Mouse (Mus musculus) G1E-ER4 (cell line): ENCODE data around the gene Osbpl9. TPM values are rescaled to one million over a fixed set of nuclear protein-coding genes. Genes with fewer than 3 reads are reported as not detected.

Source experiments
- GATA1 ChIP-seq: IDR thresholded peaks from one replicate; pipeline ENCODE4 v1.8.0; 2012; ENCODE audit warnings: low read length, inconsistent platforms
- polyA plus RNA-seq: library from polyadenylated mRNA; stranded (reverse); fragments of >175 nt; gene quantifications from 2 replicates; pipeline ENCODE4 v1.2.3, GENCODE M21; 2012

Osbpl9 gene
- polyA plus RNA-seq, 1 experiment, result 5.4 TPM

DNA sequence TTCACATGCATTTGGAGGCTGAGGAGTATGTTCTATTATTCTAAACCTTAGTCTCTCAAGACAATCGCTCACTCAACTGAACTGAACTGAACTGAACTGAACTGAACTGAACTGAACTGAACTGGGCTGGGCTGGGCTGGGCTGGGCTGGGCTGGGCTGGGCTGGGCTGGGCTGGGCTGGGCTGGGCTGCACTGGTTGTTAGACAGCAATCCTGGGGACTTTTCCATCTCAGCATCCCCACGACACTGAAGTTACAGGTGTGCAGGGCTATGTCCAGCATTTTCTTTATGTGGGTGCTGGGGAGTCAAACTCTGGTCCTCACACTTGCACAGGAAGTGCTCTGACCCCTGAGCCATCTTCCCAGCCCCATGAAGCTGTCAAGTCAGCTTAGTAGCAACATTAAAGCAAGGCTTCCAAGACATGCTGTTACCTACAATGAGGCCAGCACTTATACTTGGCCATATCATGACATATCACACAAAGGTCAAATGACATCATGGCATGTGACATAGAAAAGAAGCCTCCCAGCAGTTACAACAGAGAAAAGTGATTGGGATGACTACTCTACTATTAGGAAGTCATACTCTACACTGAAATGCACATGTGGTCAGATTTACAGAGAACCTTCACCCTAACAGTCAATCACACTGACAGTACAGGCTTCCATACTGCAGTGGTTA is 76.2 kb downstream of the Osbpl9 start:
- no peak for TF ChIP-seq GATA1

DNA sequence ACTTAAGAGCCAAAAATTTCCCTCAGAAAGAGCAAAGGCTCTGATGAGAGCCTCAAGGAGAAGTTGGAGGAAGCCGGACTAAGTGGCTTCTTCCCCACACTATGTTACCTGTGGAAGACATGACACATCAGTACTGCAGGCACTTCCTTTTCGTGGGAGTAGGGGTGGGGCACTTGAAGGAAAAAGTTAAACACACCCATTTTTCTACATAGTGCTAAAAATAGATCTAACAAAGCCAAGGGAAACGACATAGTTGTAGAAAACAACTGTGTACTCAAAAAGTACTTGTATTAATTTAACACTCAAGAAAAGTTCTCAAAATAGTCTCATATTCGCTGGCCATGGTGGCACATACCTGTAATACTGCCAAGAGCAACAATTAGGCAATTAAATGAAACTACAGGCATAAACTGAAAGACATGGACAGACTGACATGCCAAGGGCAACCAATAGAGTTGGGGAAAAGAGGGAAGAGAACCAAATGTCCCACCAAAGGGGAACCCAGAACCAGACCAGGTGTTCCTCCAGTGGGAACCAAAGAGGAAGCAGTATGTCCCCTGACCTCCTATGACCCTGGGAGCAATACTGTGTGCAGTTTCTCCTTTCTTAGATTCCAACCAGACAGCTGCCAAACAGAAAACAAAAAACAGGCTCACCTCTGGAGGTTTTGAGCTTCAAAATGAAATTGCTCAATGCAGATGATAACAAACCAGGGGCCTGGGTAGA is 79.1 kb downstream of the Osbpl9 start:
- no peak for TF ChIP-seq GATA1

DNA sequence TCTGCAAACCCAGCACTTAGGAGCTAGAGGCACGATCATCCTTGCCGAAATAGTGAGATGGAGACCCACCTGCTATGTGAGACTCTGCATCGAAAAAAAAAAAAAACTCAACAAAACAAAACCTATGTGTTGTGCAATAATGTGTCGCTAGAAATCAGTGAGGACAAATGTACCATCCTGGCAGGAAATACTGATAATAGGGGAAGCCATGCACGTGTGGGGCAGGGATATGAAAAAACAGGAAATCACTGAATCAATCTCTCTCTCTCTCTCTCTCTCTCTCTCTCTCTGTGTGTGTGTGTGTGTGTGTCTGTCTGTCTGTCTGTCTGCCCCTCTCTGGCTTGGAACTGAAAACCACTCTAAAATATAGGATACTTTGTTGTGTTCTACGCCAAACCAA is 81.3 kb downstream of the Osbpl9 start:
- no peak for TF ChIP-seq GATA1

DNA sequence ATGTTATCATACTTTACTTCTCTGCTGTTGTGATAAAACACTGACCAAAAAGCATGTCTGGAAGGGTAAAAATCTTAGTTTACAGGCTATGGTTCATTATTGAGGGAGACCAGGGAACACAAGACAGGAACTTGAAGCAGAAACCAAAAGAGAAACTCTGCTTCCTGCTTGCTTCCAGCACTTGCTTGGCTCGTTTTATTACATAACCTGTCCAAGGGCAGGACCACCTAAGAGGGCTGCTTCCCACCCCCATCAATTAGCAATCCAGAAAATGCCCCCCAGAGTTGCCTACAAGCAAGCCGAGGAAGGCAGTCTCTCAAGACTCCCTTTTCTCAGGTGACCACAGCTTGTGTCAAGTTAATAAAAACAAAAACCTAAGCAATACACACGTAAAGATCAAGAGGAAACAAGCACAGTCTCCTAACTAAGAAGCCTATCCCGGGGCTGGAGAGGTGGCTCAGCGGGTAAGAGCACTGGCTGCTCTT is 82.4 kb downstream of the Osbpl9 start:
- TF ChIP-seq GATA1, result no peak

DNA sequence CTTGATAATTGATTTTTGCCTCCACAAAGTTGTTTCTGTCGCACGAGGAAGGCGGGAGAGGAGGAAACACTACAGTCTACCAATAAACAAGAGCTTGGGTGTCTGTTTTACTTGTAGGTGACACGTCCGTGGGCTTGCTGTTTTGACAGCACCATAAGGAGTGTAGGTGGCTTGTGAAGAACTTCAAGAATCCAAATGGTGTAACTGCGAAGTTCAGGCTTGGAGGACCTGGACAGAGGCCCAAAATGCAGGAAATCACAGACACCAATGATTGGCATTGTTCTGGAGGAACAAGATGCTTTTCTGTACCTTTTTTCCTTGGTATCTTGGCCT is 83.8 kb downstream of the Osbpl9 start:
- TF ChIP-seq GATA1, result no peak

DNA sequence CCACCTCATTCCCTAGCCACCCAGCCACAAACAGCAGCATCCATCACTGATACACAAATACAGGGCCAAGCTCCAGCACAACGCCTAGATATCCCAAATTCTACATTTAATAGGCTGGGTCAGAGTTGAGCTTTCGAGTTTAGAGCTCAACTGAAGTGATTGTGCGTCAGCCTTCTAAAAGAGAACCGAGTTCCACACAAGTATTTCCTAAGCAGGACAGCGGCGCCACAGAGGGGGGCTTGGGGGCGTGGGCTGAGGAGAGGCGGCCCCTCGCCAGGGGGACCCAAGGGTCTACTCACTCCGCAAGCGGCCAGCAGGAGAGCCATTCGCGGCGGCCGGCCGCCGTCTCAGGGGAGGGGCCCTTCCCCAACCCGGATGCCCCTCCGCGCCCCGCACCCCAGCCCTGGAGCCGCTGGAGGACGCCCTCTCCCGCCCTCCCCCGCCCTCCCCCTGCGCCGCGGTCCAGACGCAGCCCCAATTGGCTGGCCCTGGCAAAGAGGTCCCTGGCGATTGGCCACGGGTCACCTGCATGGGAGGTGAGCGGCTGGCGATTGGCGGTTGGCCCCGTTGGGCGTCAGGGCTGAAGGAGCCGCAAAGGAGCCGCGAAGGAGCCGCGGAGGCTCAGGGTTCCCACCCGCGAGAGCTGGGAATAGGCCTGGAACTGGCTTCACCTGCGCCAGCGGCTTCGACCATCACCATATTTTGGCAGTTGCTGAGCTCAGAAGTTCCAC is 84.3 kb downstream of the Osbpl9 start:
- no peak for TF ChIP-seq GATA1

DNA sequence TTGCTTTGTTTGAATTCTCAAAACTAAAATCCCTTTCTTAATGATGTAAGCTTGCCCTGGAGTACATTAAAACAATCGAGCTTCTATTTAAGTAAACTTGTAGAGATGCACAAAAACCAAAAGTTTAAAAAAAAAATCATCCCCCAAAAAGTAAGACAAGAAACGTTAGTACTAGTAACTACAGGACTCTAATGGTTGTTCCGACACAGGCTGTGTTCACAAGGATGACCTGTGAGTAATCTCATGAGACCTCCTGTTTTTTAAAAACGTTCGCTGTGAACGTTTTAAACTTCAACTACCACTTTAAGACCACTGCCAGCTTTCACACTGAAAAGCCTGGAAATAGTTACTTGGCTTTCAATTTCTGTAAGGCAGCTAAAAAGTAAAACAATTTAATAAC is 85.1 kb downstream of the Osbpl9 start:
- TF ChIP-seq GATA1, result no peak

DNA sequence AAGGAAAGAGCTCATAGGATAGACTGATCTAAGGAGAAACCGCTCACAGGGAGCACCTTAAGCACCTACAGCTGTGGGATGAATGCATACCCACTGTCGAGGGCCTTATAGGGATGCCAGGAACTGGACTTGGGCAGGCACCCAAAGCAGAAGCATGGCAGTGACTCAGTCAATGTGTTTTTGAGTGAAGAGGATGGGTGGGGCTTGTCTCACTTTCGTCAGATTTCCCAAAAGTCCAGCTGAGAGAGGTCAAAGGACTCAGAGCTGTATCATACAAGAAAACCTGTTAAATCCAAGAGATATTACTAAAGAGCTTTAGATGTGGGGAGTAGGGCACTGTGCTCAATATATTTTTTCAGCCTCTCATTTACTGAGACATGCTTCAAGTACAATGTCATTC is 85.6 kb downstream of the Osbpl9 start:
- TF ChIP-seq GATA1, result no peak

DNA sequence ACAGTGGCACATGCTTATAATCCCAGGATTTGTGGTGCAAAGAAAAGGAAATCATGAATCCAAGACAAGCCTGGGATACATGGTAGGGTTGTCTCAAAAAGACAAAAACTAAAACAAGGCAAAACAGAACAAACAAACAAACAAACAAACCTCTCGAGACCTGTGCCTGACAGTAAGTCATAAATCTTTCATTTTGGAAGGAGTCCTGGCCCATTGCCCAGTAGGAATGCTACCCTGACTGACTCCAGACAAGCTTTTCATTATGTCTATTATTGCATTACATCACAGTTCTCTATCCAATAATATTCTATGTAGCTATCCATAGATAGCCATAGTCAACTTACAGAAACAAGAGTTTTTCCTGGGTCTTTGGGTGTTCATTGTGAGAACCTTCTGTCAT is 86.3 kb downstream of the Osbpl9 start:
- no peak for TF ChIP-seq GATA1

DNA sequence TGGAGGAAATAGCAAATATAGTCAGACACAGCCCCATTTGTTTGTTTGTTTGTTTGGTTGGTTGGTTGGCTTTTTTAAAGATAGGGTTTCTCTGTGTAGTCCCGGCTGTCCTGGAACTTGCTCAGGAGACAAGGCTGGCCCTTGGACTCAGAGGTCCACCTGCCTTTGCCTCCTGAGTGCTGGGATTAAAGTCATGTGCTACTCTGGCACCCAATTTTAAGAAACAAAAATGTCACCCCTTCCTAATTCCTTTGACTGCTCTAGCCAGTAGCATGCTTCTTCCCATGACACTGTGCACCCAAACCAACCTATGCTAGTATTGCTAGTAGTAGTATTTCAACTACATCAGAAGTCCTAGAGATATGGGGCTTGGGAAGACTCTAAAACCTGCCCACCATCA is 87.8 kb downstream of the Osbpl9 start:
- no peak for TF ChIP-seq GATA1

DNA sequence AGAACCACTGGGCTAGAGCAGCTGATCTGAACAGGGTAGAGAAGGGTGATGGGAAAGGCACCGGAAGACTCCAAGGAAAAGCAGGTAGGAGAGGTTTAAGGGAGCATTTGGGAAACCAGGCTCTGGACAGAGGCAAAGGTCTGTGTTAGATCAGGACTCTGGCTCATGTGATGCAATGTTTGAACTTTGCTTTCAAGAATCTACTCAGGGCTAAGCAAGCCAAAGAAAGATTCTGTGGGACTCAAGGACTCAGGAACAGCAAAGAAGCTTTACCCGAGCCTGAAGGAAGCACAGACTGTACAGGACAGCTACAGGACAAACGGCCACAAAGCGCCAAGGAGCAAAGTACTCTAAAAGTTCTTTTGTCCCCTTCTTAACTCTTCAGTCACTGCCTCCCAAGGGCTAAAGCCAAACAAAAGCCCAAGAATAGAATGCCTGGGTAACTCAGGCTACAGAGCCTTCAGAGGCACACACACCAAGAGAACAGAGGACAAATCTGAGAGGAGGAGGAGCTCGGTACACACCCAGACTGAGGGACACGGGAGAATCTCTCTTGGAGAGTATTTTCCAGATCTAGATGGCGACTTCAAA is 89.1 kb downstream of the Osbpl9 start:
- TF ChIP-seq GATA1, result no peak

DNA sequence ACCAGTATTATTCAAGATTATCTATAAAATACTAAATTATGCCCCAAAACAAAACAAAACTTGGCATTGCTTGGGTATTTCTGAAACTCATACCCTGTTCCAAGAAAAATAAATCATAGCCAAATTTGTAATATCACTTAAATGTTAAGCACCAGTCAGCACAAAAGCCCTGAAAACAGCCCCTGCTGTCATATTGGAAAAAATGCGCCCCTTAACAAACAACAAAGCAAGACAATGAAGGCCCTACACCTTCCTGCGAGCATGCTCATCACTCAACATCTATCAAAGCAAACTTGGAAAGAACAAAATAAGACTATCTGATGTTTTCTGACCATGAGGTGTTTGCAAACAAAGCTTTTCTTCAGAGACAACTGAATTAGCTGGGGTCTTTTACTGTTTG is 91.1 kb downstream of the Osbpl9 start:
- TF ChIP-seq GATA1, result no peak

DNA sequence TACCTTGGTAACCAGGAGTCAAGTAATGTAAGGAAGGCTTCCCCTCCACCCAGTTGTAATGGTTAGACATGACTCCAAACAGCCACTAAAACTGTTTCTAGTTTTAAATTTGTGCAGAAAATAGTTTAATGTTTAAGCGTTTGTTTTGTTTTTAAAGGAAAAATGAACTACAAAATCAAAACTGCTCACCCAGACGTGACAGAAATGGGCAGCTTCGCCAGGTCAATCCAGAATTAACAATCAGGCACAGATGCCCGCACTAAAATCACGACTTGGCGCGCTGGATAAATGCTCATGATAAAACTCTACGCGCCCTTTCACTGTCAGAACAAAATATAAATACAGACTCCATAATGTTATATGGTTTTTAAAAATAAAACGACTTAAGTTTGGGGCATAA is 92.4 kb downstream of the Osbpl9 start:
- no peak for TF ChIP-seq GATA1

DNA sequence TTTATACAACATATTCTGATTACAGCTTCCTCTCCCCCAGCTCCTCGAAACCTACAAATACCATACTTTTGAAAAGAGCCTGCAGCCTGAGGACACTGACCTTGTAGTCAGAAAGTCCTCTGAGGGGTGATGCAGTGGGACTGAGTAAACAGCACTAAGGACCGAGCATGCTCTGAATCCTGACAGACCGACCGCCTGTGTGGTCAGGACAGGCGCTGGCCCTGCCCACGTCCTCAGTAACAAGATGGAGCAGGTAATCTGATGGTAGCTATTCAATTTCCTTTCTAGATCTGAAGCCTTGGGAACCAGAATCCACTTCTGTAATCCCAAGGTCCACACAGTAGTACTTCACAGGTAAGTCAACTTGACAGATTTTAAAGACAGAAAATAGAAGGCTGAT is 93.1 kb downstream of the Osbpl9 start:
- no peak for TF ChIP-seq GATA1

DNA sequence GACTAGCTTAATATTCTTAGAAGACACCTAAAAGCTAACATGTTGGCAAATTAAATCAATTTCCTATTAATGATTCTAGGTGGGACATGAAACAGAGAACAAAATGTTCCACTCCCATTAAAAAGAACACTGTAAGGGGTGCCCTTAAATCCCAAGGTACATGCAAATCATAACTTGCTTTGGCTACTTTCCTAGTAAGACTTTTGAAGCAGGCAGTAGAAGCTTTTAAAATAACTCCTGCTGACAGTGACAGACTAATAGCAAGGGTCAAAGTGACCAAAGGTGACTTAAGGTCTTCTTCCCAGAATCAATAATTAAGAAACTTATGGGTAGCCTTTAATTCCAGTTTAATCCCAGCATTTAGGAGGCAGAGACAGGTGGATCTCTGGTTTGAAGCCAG is 95.5 kb downstream of the Osbpl9 start:
- no peak for TF ChIP-seq GATA1

DNA sequence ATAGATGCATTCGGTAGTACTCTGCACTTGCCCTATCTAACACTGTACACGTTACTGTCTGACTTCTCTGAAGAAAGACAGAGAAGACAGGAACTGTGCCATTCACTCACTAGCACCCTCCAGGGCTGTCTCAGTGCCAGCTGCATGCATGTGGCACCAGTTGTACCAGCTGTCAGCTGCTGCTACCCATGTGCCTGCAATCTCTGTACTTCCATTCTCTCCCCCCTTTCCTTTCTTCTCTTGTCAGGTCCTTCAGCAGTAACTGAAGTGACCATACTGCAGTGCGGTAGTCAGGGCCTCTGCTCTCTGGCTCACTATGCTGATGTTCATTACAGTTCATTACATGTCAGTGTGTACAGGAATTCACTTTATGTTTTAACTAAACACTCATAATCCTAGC is 96.0 kb downstream of the Osbpl9 start:
- TF ChIP-seq GATA1, result no peak
